Mouse (Mus musculus): ENCODE data around the gene Srrm3. TPM values are rescaled to one million over a fixed set of nuclear protein-coding genes. Genes with fewer than 3 reads are reported as not detected.

The Srrm3 gene
- polyA plus RNA-seq, 1 experiment = not detected

GRCm38 (mm10) chr5:135870505-135870904, 63.8 kb downstream of the Srrm3 start:
- Histone ChIP-seq H3K27ac (ENCODE audit: insufficient read depth, low read depth, low read length) (no peak overlapping the region), H3K4me3 (ENCODE audit: insufficient read depth, low read depth, low read length) (no peak overlapping the region), H3K4me1 (ENCODE audit: control insufficient read depth, insufficient read depth, low read length) (peaks cover 27% of the 10 kb centered on the region)
- 88% methylated on average over 5 of the region's 5 CpGs for WGBS
- TF ChIP-seq POLR2A (IDR thresholded peaks at IDR 0.05; ENCODE audit: insufficient read depth, low read depth, low read length) (no peak), CTCF (IDR thresholded peaks at IDR 0.05; ENCODE audit: insufficient read depth, low read depth, low read length) (no peak)

GRCm38 (mm10) chr5:135872996-135873395, 66.3 kb downstream of the Srrm3 start:
- WGBS = 53% methylated on average over 16 of the region's 16 CpGs
- TF ChIP-seq CTCF (IDR thresholded peaks at IDR 0.05; ENCODE audit: insufficient read depth, low read depth, low read length) (no peak), POLR2A (IDR thresholded peaks at IDR 0.05; ENCODE audit: insufficient read depth, low read depth, low read length) (no peak)

GRCm38 (mm10) chr5:135873753-135874152, 67.1 kb downstream of the Srrm3 start:
- 69% methylated on average over 9 of the region's 9 CpGs for WGBS
- TF ChIP-seq CTCF (IDR thresholded peaks at IDR 0.05; ENCODE audit: insufficient read depth, low read depth, low read length) (no peak), POLR2A (IDR thresholded peaks at IDR 0.05; ENCODE audit: insufficient read depth, low read depth, low read length) (no peak)
- H3K4me1 ChIP-seq (ENCODE audit: control insufficient read depth, insufficient read depth, low read length) = peaks cover 21% of the 10 kb centered on the region
- H3K4me3 ChIP-seq (ENCODE audit: insufficient read depth, low read depth, low read length) = no peak overlapping the region
- no peak overlapping the region for H3K27ac ChIP-seq (ENCODE audit: insufficient read depth, low read depth, low read length)

More at GRCm38 (mm10) chr5:135872996-135873395, 66.3 kb downstream of the Srrm3 start:
- H3K27ac ChIP-seq (ENCODE audit: insufficient read depth, low read depth, low read length) = no peak overlapping the region
- H3K4me3 ChIP-seq (ENCODE audit: insufficient read depth, low read depth, low read length) = no peak overlapping the region
- H3K4me1 ChIP-seq (ENCODE audit: control insufficient read depth, insufficient read depth, low read length) = peaks cover 27% of the 10 kb centered on the region

GRCm38 (mm10) chr5:135877180-135877579, 70.5 kb downstream of the Srrm3 start:
- TF ChIP-seq CTCF (IDR thresholded peaks at IDR 0.05; ENCODE audit: insufficient read depth, low read depth, low read length) (no peak), POLR2A (IDR thresholded peaks at IDR 0.05; ENCODE audit: insufficient read depth, low read depth, low read length) (no peak)
- 6% methylated on average over 8 of the region's 8 CpGs for WGBS
- Histone ChIP-seq H3K4me1 (ENCODE audit: control insufficient read depth, insufficient read depth, low read length) (peaks cover 25% of the 10 kb centered on the region), H3K27ac (ENCODE audit: insufficient read depth, low read depth, low read length) (no peak overlapping the region), H3K4me3 (ENCODE audit: insufficient read depth, low read depth, low read length) (no peak overlapping the region)

GRCm38 (mm10) chr5:135877831-135878231, 71.1 kb downstream of the Srrm3 start:
- WGBS = 1% methylated on average over 16 of the region's 16 CpGs
- Histone ChIP-seq H3K4me1 (ENCODE audit: control insufficient read depth, insufficient read depth, low read length) (peaks cover 25% of the 10 kb centered on the region), H3K27ac (ENCODE audit: insufficient read depth, low read depth, low read length) (no peak overlapping the region), H3K4me3 (ENCODE audit: insufficient read depth, low read depth, low read length) (peak overlapping the region; percentile 12)
- TF ChIP-seq CTCF (IDR thresholded peaks at IDR 0.05; ENCODE audit: insufficient read depth, low read depth, low read length) = peak; percentile 40; the same call in 1 of the 2 replicates
- TF ChIP-seq POLR2A (IDR thresholded peaks at IDR 0.05; ENCODE audit: insufficient read depth, low read depth, low read length) = no peak

GRCm38 (mm10) chr5:135879449-135880158, 72.9 kb downstream of the Srrm3 start:
- H3K4me1 ChIP-seq (ENCODE audit: control insufficient read depth, insufficient read depth, low read length) = peaks cover 16% of the 10 kb centered on the region
- WGBS = 22% methylated on average over 13 of the region's 13 CpGs
- no peak overlapping the region for H3K4me3 ChIP-seq (ENCODE audit: insufficient read depth, low read depth, low read length)
- H3K27ac ChIP-seq (ENCODE audit: insufficient read depth, low read depth, low read length) = no peak overlapping the region
- TF ChIP-seq POLR2A (IDR thresholded peaks at IDR 0.05; ENCODE audit: insufficient read depth, low read depth, low read length) (no peak), CTCF (IDR thresholded peaks at IDR 0.05; ENCODE audit: insufficient read depth, low read depth, low read length) (no peak)

- WGBS = 58% methylated on average over 6 of the region's 6 CpGs
- TF ChIP-seq POLR2A (IDR thresholded peaks at IDR 0.05; ENCODE audit: insufficient read depth, low read depth, low read length) (no peak), CTCF (IDR thresholded peaks at IDR 0.05; ENCODE audit: insufficient read depth, low read depth, low read length) (no peak)
- Histone ChIP-seq H3K4me3 (ENCODE audit: insufficient read depth, low read depth, low read length) (no peak overlapping the region), H3K4me1 (ENCODE audit: control insufficient read depth, insufficient read depth, low read length) (peaks cover 16% of the 10 kb centered on the region), H3K27ac (ENCODE audit: insufficient read depth, low read depth, low read length) (no peak overlapping the region)
Observed at GRCm38 (mm10) chr5:135884641-135885040, 78.0 kb downstream of the Srrm3 start.

GRCm38 (mm10) chr5:135887675-135888102, 81.0 kb downstream of the Srrm3 start, which contains the start of gene Hspb1:
Hspb1 (plus strand) TSS chr5:135887919.
- 3% methylated on average over 24 of the region's 24 CpGs for WGBS
- Histone ChIP-seq H3K4me3 (ENCODE audit: insufficient read depth, low read depth, low read length) (peak within 1 kb of the TSS; percentile 23), H3K27ac (ENCODE audit: insufficient read depth, low read depth, low read length) (no peak within 1 kb of the TSS), H3K4me1 (ENCODE audit: control insufficient read depth, insufficient read depth, low read length) (peaks cover 15% of the 10 kb centered on the region)
- TF ChIP-seq POLR2A (IDR thresholded peaks at IDR 0.05; ENCODE audit: insufficient read depth, low read depth, low read length) (no peak), CTCF (IDR thresholded peaks at IDR 0.05; ENCODE audit: insufficient read depth, low read depth, low read length) (no peak)

GRCm38 (mm10) chr5:135888405-135889215, 81.9 kb downstream of the Srrm3 start:
- no peak overlapping the region for H3K27ac ChIP-seq (ENCODE audit: insufficient read depth, low read depth, low read length)
- 11% methylated on average over 30 of the region's 30 CpGs for WGBS

More at GRCm38 (mm10) chr5:135888405-135889215, 81.9 kb downstream of the Srrm3 start:
- TF ChIP-seq POLR2A (IDR thresholded peaks at IDR 0.05; ENCODE audit: insufficient read depth, low read depth, low read length) = no peak
- no peak for TF ChIP-seq CTCF (IDR thresholded peaks at IDR 0.05; ENCODE audit: insufficient read depth, low read depth, low read length)
- H3K4me3 ChIP-seq (ENCODE audit: insufficient read depth, low read depth, low read length) = peak overlapping the region; percentile 21
- peaks cover 19% of the 10 kb centered on the region for H3K4me1 ChIP-seq (ENCODE audit: control insufficient read depth, insufficient read depth, low read length)
